Mouse (Mus musculus) 3T3-L1 (cell line): ENCODE data around the gene Cox4i2.
A peak's percentile ranks its signal among the peaks of the same experiment; 100 is the strongest.

Source experiments
- DNase-seq: peaks from one replicate; pipeline ENCODE4 v3.0.0-alpha.2; 2015; ENCODE audit warnings: low read depth, low spot score

Cox4i2 gene

GRCm38 (mm10) chr2:152799954-152800761 lies 46.2 kb downstream of the Cox4i2 start:
- no peak for DNase-seq

- no peak for DNase-seq
These were observed 46.8 kb downstream of the Cox4i2 start for GRCm38 (mm10) chr2:152800762-152801113.

GRCm38 (mm10) chr2:152802303-152802702 lies 48.3 kb downstream of the Cox4i2 start:
- DNase-seq = no peak

- DNase-seq = no peak
These were observed 49.1 kb downstream of the Cox4i2 start for GRCm38 (mm10) chr2:152803081-152803480.

- peak; percentile 59 for DNase-seq
These were observed 50.6 kb downstream of the Cox4i2 start for GRCm38 (mm10) chr2:152804408-152805110.

GRCm38 (mm10) chr2:152805111-152805490 lies 51.1 kb downstream of the Cox4i2 start:
- DNase-seq = no peak

- peak; percentile 92 for DNase-seq
These were observed 52.1 kb downstream of the Cox4i2 start for GRCm38 (mm10) chr2:152806037-152806436.

GRCm38 (mm10) chr2:152808178-152808577 lies 54.2 kb downstream of the Cox4i2 start:
- no peak for DNase-seq

GRCm38 (mm10) chr2:152810158-152810941 lies 56.4 kb downstream of the Cox4i2 start:
- DNase-seq = peak; percentile 75

GRCm38 (mm10) chr2:152811336-152812165 lies 57.6 kb downstream of the Cox4i2 start:
- peak; percentile 33 for DNase-seq

GRCm38 (mm10) chr2:152813232-152813631 lies 59.3 kb downstream of the Cox4i2 start:
- DNase-seq = no peak

- peak; percentile 56 for DNase-seq
These were observed 60.4 kb downstream of the Cox4i2 start for GRCm38 (mm10) chr2:152814213-152814874.
